Mouse (Mus musculus) G1E (cell line): ENCODE data around the gene Cyp1a2.

Source experiments
- CTCF ChIP-seq: IDR thresholded peaks from 2 replicates; pipeline ENCODE4 v1.5.1; 2012; ENCODE audit warnings: low read depth, low read length, inconsistent platforms, mixed read lengths
- GATA1 ChIP-seq: IDR thresholded peaks from 2 replicates; pipeline ENCODE4 v1.6.1; 2012; ENCODE audit warnings: borderline replicate concordance, low read length, inconsistent platforms, mixed read lengths

DNA sequence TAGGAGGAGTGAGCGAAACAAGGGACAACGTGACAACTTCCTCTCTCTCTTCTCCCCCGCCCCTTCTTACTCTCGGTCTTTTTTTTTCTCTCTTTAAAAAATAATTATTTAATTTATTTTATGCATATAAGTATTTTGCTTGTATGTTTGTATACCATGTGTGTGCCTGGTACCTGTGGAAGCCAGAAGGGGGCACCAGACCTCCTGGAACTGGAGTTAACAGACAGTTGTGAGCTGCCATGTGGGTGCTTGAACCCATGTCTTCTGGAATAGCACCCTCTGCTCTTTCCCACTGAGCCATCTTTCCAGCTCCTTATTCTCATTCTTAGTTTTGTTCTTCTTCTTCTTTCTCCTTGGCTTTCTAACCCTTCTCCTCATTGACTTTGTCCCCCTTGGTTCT is 24.5 kb downstream of the Cyp1a2 start:
- TF ChIP-seq CTCF, result no peak
- no peak for TF ChIP-seq GATA1
